Mouse (Mus musculus): ENCODE results near the gene Mrpl34. TPM values are rescaled to one million over a fixed set of nuclear protein-coding genes. Genes with fewer than 3 reads are reported as not detected.

Mrpl34 gene
- polyA plus RNA-seq, 1 experiment = 378 TPM

GRCm38 (mm10) chr8:71462786-71463185 lies 2.0 kb upstream of the Mrpl34 start:
- Histone ChIP-seq H3K4me3 (ENCODE audit: insufficient read depth, low read depth, low read length) (peak overlapping the region; percentile 79), H3K4me1 (ENCODE audit: control insufficient read depth, insufficient read depth, insufficient read length, low read length) (no peaks in the 10 kb centered on the region; the same call in 1 of the 2 replicates), H3K27ac (replicated peaks; ENCODE audit: low read depth, low read length) (no peak overlapping the region)

GRCm38 (mm10) chr8:71463188-71464033 lies 1.3 kb upstream of the Mrpl34 start, which contains the start of gene Abhd8:
Gene Abhd8 (minus strand): TSS chr8:71463655.
- Histone ChIP-seq H3K4me1 (ENCODE audit: control insufficient read depth, insufficient read depth, insufficient read length, low read length) (no peaks in the 10 kb centered on the region; the same call in 1 of the 2 replicates), H3K27ac (replicated peaks; ENCODE audit: low read depth, low read length) (no peak within 1 kb of the TSS; the same call in 1 of the 2 replicates), H3K4me3 (ENCODE audit: insufficient read depth, low read depth, low read length) (peak within 1 kb of the TSS; percentile 79)

GRCm38 (mm10) chr8:71465733-71466132 lies 974 bp downstream of the Mrpl34 start:
- peaks cover 3% of the 10 kb centered on the region; the same call in 1 of the 2 replicates for H3K4me1 ChIP-seq (ENCODE audit: control insufficient read depth, insufficient read depth, insufficient read length, low read length)
- H3K4me3 ChIP-seq (ENCODE audit: insufficient read depth, low read depth, low read length) = peak overlapping the region; percentile 74; the same call in 1 of the 2 replicates
- no peak overlapping the region for H3K27ac ChIP-seq (replicated peaks; ENCODE audit: low read depth, low read length)

- no peak overlapping the region for H3K4me3 ChIP-seq (ENCODE audit: insufficient read depth, low read depth, low read length)
- peaks cover 3% of the 10 kb centered on the region; the same call in 1 of the 2 replicates for H3K4me1 ChIP-seq (ENCODE audit: control insufficient read depth, insufficient read depth, insufficient read length, low read length)
- H3K27ac ChIP-seq (replicated peaks; ENCODE audit: low read depth, low read length) = no peak overlapping the region
Observed at GRCm38 (mm10) chr8:71466198-71466597, 1.4 kb downstream of the Mrpl34 start.

GRCm38 (mm10) chr8:71467201-71467600 lies 2.4 kb downstream of the Mrpl34 start:
- Histone ChIP-seq H3K27ac (replicated peaks; ENCODE audit: low read depth, low read length) (no peak overlapping the region), H3K4me3 (ENCODE audit: insufficient read depth, low read depth, low read length) (no peak overlapping the region), H3K4me1 (ENCODE audit: control insufficient read depth, insufficient read depth, insufficient read length, low read length) (peaks cover 3% of the 10 kb centered on the region; the same call in 1 of the 2 replicates)

GRCm38 (mm10) chr8:71468001-71468400 lies 3.2 kb downstream of the Mrpl34 start:
- no peak overlapping the region for H3K4me3 ChIP-seq (ENCODE audit: insufficient read depth, low read depth, low read length)
- H3K4me1 ChIP-seq (ENCODE audit: control insufficient read depth, insufficient read depth, insufficient read length, low read length) = peaks cover 3% of the 10 kb centered on the region; the same call in 1 of the 2 replicates

GRCm38 (mm10) chr8:71468916-71469315 lies 4.2 kb downstream of the Mrpl34 start, which contains the start of gene Dda1:
Gene Dda1 (plus strand): TSS chr8:71469199.
- Histone ChIP-seq H3K27ac (replicated peaks; ENCODE audit: low read depth, low read length) (no peak within 1 kb of the TSS), H3K4me1 (ENCODE audit: control insufficient read depth, insufficient read depth, insufficient read length, low read length) (peaks cover 3% of the 10 kb centered on the region; the same call in 1 of the 2 replicates), H3K4me3 (ENCODE audit: insufficient read depth, low read depth, low read length) (peak within 1 kb of the TSS; percentile 78)

More at GRCm38 (mm10) chr8:71468001-71468400, 3.2 kb downstream of the Mrpl34 start:
- no peak overlapping the region for H3K27ac ChIP-seq (replicated peaks; ENCODE audit: low read depth, low read length)

- H3K27ac ChIP-seq (replicated peaks; ENCODE audit: low read depth, low read length) = no peak overlapping the region
- peak overlapping the region; percentile 78 for H3K4me3 ChIP-seq (ENCODE audit: insufficient read depth, low read depth, low read length)
- 0 out of 2 replicates have a peak, but pooled peaks cover 3% of the 10 kb centered on the region for H3K4me1 ChIP-seq (ENCODE audit: control insufficient read depth, insufficient read depth, insufficient read length, low read length)
Observed at GRCm38 (mm10) chr8:71469411-71469810, 4.7 kb downstream of the Mrpl34 start.

GRCm38 (mm10) chr8:71470146-71470912 lies 5.6 kb downstream of the Mrpl34 start:
- Histone ChIP-seq H3K27ac (replicated peaks; ENCODE audit: low read depth, low read length) (no peak overlapping the region), H3K4me1 (ENCODE audit: control insufficient read depth, insufficient read depth, insufficient read length, low read length) (peaks cover 3% of the 10 kb centered on the region; the same call in 1 of the 2 replicates), H3K4me3 (ENCODE audit: insufficient read depth, low read depth, low read length) (peak overlapping the region; percentile 78)

GRCm38 (mm10) chr8:71470913-71471255 lies 6.1 kb downstream of the Mrpl34 start:
- peaks cover 8% of the 10 kb centered on the region; the same call in 1 of the 2 replicates for H3K4me1 ChIP-seq (ENCODE audit: control insufficient read depth, insufficient read depth, insufficient read length, low read length)
- H3K4me3 ChIP-seq (ENCODE audit: insufficient read depth, low read depth, low read length) = 0 out of 2 replicates have a peak overlapping the region, but pooled peaks have one; percentile 78
- H3K27ac ChIP-seq (replicated peaks; ENCODE audit: low read depth, low read length) = no peak overlapping the region

- no peak overlapping the region for H3K27ac ChIP-seq (replicated peaks; ENCODE audit: low read depth, low read length)
- peaks cover 8% of the 10 kb centered on the region; the same call in 1 of the 2 replicates for H3K4me1 ChIP-seq (ENCODE audit: control insufficient read depth, insufficient read depth, insufficient read length, low read length)
- no peak overlapping the region for H3K4me3 ChIP-seq (ENCODE audit: insufficient read depth, low read depth, low read length)
Observed at GRCm38 (mm10) chr8:71471861-71472260, 7.1 kb downstream of the Mrpl34 start.

GRCm38 (mm10) chr8:71472601-71473386 lies 8.0 kb downstream of the Mrpl34 start:
- Histone ChIP-seq H3K4me3 (ENCODE audit: insufficient read depth, low read depth, low read length) (no peak overlapping the region), H3K27ac (replicated peaks; ENCODE audit: low read depth, low read length) (no peak overlapping the region), H3K4me1 (ENCODE audit: control insufficient read depth, insufficient read depth, insufficient read length, low read length) (peaks cover 11% of the 10 kb centered on the region)

- H3K27ac ChIP-seq (replicated peaks; ENCODE audit: low read depth, low read length) = no peak overlapping the region
Observed at GRCm38 (mm10) chr8:71474344-71474743, 9.6 kb downstream of the Mrpl34 start.

More at GRCm38 (mm10) chr8:71474344-71474743, 9.6 kb downstream of the Mrpl34 start:
- Histone ChIP-seq H3K4me1 (ENCODE audit: control insufficient read depth, insufficient read depth, insufficient read length, low read length) (peaks cover 11% of the 10 kb centered on the region), H3K4me3 (ENCODE audit: insufficient read depth, low read depth, low read length) (no peak overlapping the region)
